Mouse (Mus musculus) gastrocnemius, postnatal 25 days (tissue): Measurements from ENCODE around the gene Lrrc32. TPM values are rescaled to one million over a fixed set of nuclear protein-coding genes. Genes with fewer than 3 reads are reported as not detected.

Source experiments
- DNase-seq: peaks from one replicate; pipeline ENCODE4 v3.0.0; 2022
- total RNA-seq, 2 experiments: library from RNA; stranded (reverse); gene quantifications; 1 replicate in 1 of 2; 2 replicates in 1 of 2; pipeline ENCODE4 v1.2.3; 2021

Lrrc32 gene
- total RNA-seq, 2 experiments from 2014 or later, result 4.9 to 5.0 TPM

GRCm38 (mm10) chr7:98488398-98489130 is 519 bp upstream of the Lrrc32 start:
- DNase-seq, result no peak

- DNase-seq, result peak; percentile 82
These were observed 571 bp downstream of the Lrrc32 start for GRCm38 (mm10) chr7:98489623-98490084.

- DNase-seq, result no peak
These were observed 1.2 kb downstream of the Lrrc32 start for GRCm38 (mm10) chr7:98490328-98490727.

- no peak for DNase-seq
These were observed 1.8 kb downstream of the Lrrc32 start for GRCm38 (mm10) chr7:98490911-98491310.

GRCm38 (mm10) chr7:98491451-98492200 is 2.5 kb downstream of the Lrrc32 start:
- DNase-seq, result no peak

GRCm38 (mm10) chr7:98492331-98492730 is 3.2 kb downstream of the Lrrc32 start:
- DNase-seq, result no peak

- no peak for DNase-seq
These were observed 4.2 kb downstream of the Lrrc32 start for GRCm38 (mm10) chr7:98493307-98493706.

GRCm38 (mm10) chr7:98493901-98494480 is 4.9 kb downstream of the Lrrc32 start:
- no peak for DNase-seq

- DNase-seq, result no peak
These were observed 6.5 kb downstream of the Lrrc32 start for GRCm38 (mm10) chr7:98495591-98495990.

GRCm38 (mm10) chr7:98497451-98497850 is 8.4 kb downstream of the Lrrc32 start:
- no peak for DNase-seq

GRCm38 (mm10) chr7:98498101-98498500 is 9.0 kb downstream of the Lrrc32 start:
- no peak for DNase-seq

GRCm38 (mm10) chr7:98498656-98499560 is 9.8 kb downstream of the Lrrc32 start:
- no peak for DNase-seq

GRCm38 (mm10) chr7:98499561-98500292 is 10.6 kb downstream of the Lrrc32 start:
- peak; percentile 45 for DNase-seq

GRCm38 (mm10) chr7:98500470-98500869 is 11.4 kb downstream of the Lrrc32 start:
- peak; percentile 81 for DNase-seq

GRCm38 (mm10) chr7:98501078-98501477 is 12.0 kb downstream of the Lrrc32 start:
- DNase-seq, result no peak

GRCm38 (mm10) chr7:98502921-98503320 is 13.8 kb downstream of the Lrrc32 start:
- DNase-seq, result no peak

- DNase-seq, result peak; percentile 58
These were observed 15.0 kb downstream of the Lrrc32 start for GRCm38 (mm10) chr7:98503951-98504647.

- DNase-seq, result peak; percentile 64
These were observed 15.7 kb downstream of the Lrrc32 start for GRCm38 (mm10) chr7:98504726-98505314.

- DNase-seq, result no peak
These were observed 16.6 kb downstream of the Lrrc32 start for GRCm38 (mm10) chr7:98505664-98506063.
